Mouse (Mus musculus): ENCODE results near the gene Dusp3.

- TF ChIP-seq POLR2A (IDR thresholded peaks at IDR 0.05; ENCODE audit: insufficient read depth, low read length) (no peak), CTCF (IDR thresholded peaks at IDR 0.05; ENCODE audit: low read depth, low read length) (no peak), EP300 (IDR thresholded peaks at IDR 0.05; ENCODE audit: insufficient read depth, low read depth, low read length) (no peak)
Measured at GRCm38 (mm10) chr11:102021196-102021595, 34.4 kb upstream of the Dusp3 start.
